ENCODE assay signal across 9 mouse cellular contexts in genomic region chr19:57325748-57326300, GRCm38 (mm10). TPM values are rescaled to one million over a fixed set of nuclear protein-coding genes. Genes with fewer than 3 reads are reported as not detected.
DNase-seq lines count a peak whose midpoint lies in the region; ATAC-seq and TF ChIP-seq lines count a peak whose summit lies in the region.
"Had no signal": no experiment of that assay in that cellular context is flagged by ENCODE, and none has a peak within 500 bp of the region (broad histone marks: within the 10 kb centered on the region; RNA-seq: fewer than 3 reads in every experiment).

No protein-coding gene starts in this region.

- H3K4me1 ChIP-seq in intestine, postnatal 0 days (replicated peaks; ENCODE audit: control insufficient read depth, insufficient read depth, low read length): 0 out of 2 replicates have a peak, but pooled peaks cover 4% of the 10 kb centered on the region
- H3K4me1 ChIP-seq in intestine, embryonic 16.5 days (ENCODE audit: control insufficient read depth, insufficient read depth, low read length): no peaks in the 10 kb centered on the region
- no peaks in the 10 kb centered on the region; the same call in none of the 2 replicates for H3K4me1 ChIP-seq in cerebellum, adult 2 months (ENCODE audit: control insufficient read depth, insufficient read depth, low read length)
- no peaks in the 10 kb centered on the region for H3K4me1 ChIP-seq in midbrain, embryonic 14.5 days (ENCODE audit: control insufficient read depth, insufficient read depth, low read length)
- no peaks in the 10 kb centered on the region for H3K4me1 ChIP-seq in stomach, postnatal 0 days (replicated peaks; ENCODE audit: control insufficient read depth, insufficient read depth)
- H3K4me1 ChIP-seq: embryonic facial prominence, embryonic 12.5 days had no signal

- no peak overlapping the region for H3K4me3 ChIP-seq in intestine, postnatal 0 days (ENCODE audit: low read depth, low read length)
- no peak overlapping the region for H3K4me3 ChIP-seq in intestine, embryonic 16.5 days (ENCODE audit: low read length)
- no peak overlapping the region for H3K4me3 ChIP-seq in cerebellum, adult 2 months (replicated peaks; ENCODE audit: insufficient read depth, low read depth, low read length)
- H3K4me3 ChIP-seq in midbrain, embryonic 14.5 days (replicated peaks; ENCODE audit: low read depth, low read length): no peak overlapping the region
- H3K4me3 ChIP-seq in stomach, postnatal 0 days (ENCODE audit: low read depth, low read length): no peak overlapping the region
- H3K4me3 ChIP-seq: embryonic facial prominence, embryonic 12.5 days had no signal

- TF ChIP-seq POLR2A in cerebellum, adult 2 months (IDR thresholded peaks at IDR 0.05; ENCODE audit: borderline replicate concordance, insufficient read depth, low read length): no peak

- no peak for TF ChIP-seq EP300 in stomach, postnatal 0 days (optimal IDR thresholded peaks at IDR 0.05)

- no peak overlapping the region for H3K27ac ChIP-seq in intestine, postnatal 0 days (ENCODE audit: low read depth, low read length)
- H3K27ac ChIP-seq in intestine, embryonic 16.5 days (ENCODE audit: low read length): no peak overlapping the region
- H3K27ac ChIP-seq in cerebellum, adult 2 months (ENCODE audit: insufficient read depth, low read length): no peak overlapping the region
- H3K27ac ChIP-seq in midbrain, embryonic 14.5 days (replicated peaks; ENCODE audit: low read depth, low read length): no peak overlapping the region
- H3K27ac ChIP-seq in stomach, postnatal 0 days (replicated peaks): no peak overlapping the region
- H3K27ac ChIP-seq: embryonic facial prominence, embryonic 12.5 days had no signal

- no peak for ATAC-seq in intestine, postnatal 0 days
- ATAC-seq in intestine, embryonic 16.5 days: no peak
- no peak for ATAC-seq in midbrain, embryonic 14.5 days (ENCODE audit: low FRiP score, low TSS enrichment)
- no peak for ATAC-seq in stomach, postnatal 0 days (ENCODE audit: low FRiP score, low TSS enrichment)

- no peaks in the 10 kb centered on the region for H3K27me3 ChIP-seq in intestine, postnatal 0 days (replicated peaks; ENCODE audit: control insufficient read depth, insufficient read depth, low read length)
- H3K27me3 ChIP-seq in intestine, embryonic 16.5 days (replicated peaks; ENCODE audit: control insufficient read depth, insufficient read depth, low read length): no peaks in the 10 kb centered on the region
- no peaks in the 10 kb centered on the region for H3K27me3 ChIP-seq in cerebellum, adult 2 months (ENCODE audit: control insufficient read depth, insufficient read depth, low read length)
- no peaks in the 10 kb centered on the region for H3K27me3 ChIP-seq in midbrain, embryonic 14.5 days (ENCODE audit: control insufficient read depth, insufficient read depth, low read length)
- no peaks in the 10 kb centered on the region for H3K27me3 ChIP-seq in stomach, postnatal 0 days (ENCODE audit: control insufficient read depth, insufficient read depth, low read length)
- H3K27me3 ChIP-seq: embryonic facial prominence, embryonic 12.5 days had no signal

- H3K9me3 ChIP-seq in intestine, postnatal 0 days (ENCODE audit: control insufficient read depth): no peaks in the 10 kb centered on the region
- H3K9me3 ChIP-seq in intestine, embryonic 16.5 days (ENCODE audit: control insufficient read depth, low read length): no peaks in the 10 kb centered on the region
- no peaks in the 10 kb centered on the region for H3K9me3 ChIP-seq in midbrain, embryonic 14.5 days (ENCODE audit: control insufficient read depth, low read length)
- H3K9me3 ChIP-seq in stomach, postnatal 0 days (ENCODE audit: control insufficient read depth, low read length): no peaks in the 10 kb centered on the region
- H3K9me3 ChIP-seq: embryonic facial prominence, embryonic 12.5 days had no signal

- peak; percentile 90 for TF ChIP-seq CTCF in intestine, postnatal 0 days (IDR thresholded peaks at IDR 0.05; ENCODE audit: low read depth)
- peak; percentile 72 for TF ChIP-seq CTCF in cerebellum, adult 2 months (IDR thresholded peaks at IDR 0.05; ENCODE audit: borderline replicate concordance, insufficient read depth, low read depth, low read length)
- peak; percentile 86 for TF ChIP-seq CTCF in stomach, postnatal 0 days (IDR thresholded peaks at IDR 0.05; ENCODE audit: low read depth)

- H3K9ac ChIP-seq in intestine, postnatal 0 days (ENCODE audit: low read depth, low read length): no peak overlapping the region
- H3K9ac ChIP-seq in intestine, embryonic 16.5 days (ENCODE audit: low read depth, low read length): no peak overlapping the region
- H3K9ac ChIP-seq in midbrain, embryonic 14.5 days (replicated peaks; ENCODE audit: low read length): no peak overlapping the region
- H3K9ac ChIP-seq in stomach, postnatal 0 days (ENCODE audit: low read length): no peak overlapping the region
- H3K9ac ChIP-seq: embryonic facial prominence, embryonic 12.5 days had no signal

- 27% methylated on average over 7 of the region's 7 CpGs for WGBS in intestine, postnatal 0 days
- 29% methylated on average over 7 of the region's 7 CpGs for WGBS in intestine, embryonic 16.5 days
- WGBS in cerebellum, adult 2 months: 23% methylated on average over 7 of the region's 7 CpGs
- 35% methylated on average over 7 of the region's 7 CpGs for WGBS in midbrain, embryonic 14.5 days
- 18% methylated on average over 7 of the region's 7 CpGs for WGBS in stomach, postnatal 0 days

- no peak overlapping the region for H3K4me2 ChIP-seq in intestine, postnatal 0 days (replicated peaks; ENCODE audit: low read depth)
- H3K4me2 ChIP-seq in intestine, embryonic 16.5 days (ENCODE audit: low read depth, low read length): no peak overlapping the region
- H3K4me2 ChIP-seq in midbrain, embryonic 14.5 days (ENCODE audit: low read length): no peak overlapping the region
- H3K4me2 ChIP-seq in stomach, postnatal 0 days (replicated peaks; ENCODE audit: low read depth): no peak overlapping the region
- H3K4me2 ChIP-seq: embryonic facial prominence, embryonic 12.5 days had no signal

- DNase-seq in Muller cell, postnatal 12 days (ENCODE audit: inconsistent ontology term): peak; percentile 26
- peak; percentile 74 to 81 for DNase-seq in cerebellum, adult 2 months
- DNase-seq in gastrocnemius, postnatal 10 days: peak; percentile 78
- peak; percentile 83 to 85 for DNase-seq in layer of hippocampus, postnatal 10 days (ENCODE audit: low spot score in 2 of 2)
- DNase-seq in midbrain, embryonic 14.5 days: peak; percentile 87
- DNase-seq in stomach, postnatal 0 days (ENCODE audit: low spot score): peak; percentile 76

- no peaks in the 10 kb centered on the region for H3K36me3 ChIP-seq in intestine, postnatal 0 days (ENCODE audit: control insufficient read depth, insufficient read depth)
- no peaks in the 10 kb centered on the region for H3K36me3 ChIP-seq in intestine, embryonic 16.5 days (ENCODE audit: control insufficient read depth, insufficient read depth, low read length)
- H3K36me3 ChIP-seq in midbrain, embryonic 14.5 days (ENCODE audit: control insufficient read depth, insufficient read depth, low read length): no peaks in the 10 kb centered on the region
- no peaks in the 10 kb centered on the region for H3K36me3 ChIP-seq in stomach, postnatal 0 days (ENCODE audit: control insufficient read depth, insufficient read depth, low read length)
- H3K36me3 ChIP-seq: embryonic facial prominence, embryonic 12.5 days had no signal

RNA-seq across cellular contexts. Expression of gene Ablim1, which starts 11.1 kb away (rescaled TPM):
- polyA plus RNA-seq in intestine, postnatal 0 days (2015; fragmentation: Nextera tagmentation; extraction: Ambion mirVana): 24.4 and 28.7 TPM in 2 replicates
- 29.2 and 32.0 TPM in 2 replicates for polyA plus RNA-seq in intestine, embryonic 16.5 days (2015; fragmentation: Nextera tagmentation; extraction: Ambion mirVana)
- 110 and 130 TPM in 2 replicates for polyA plus RNA-seq in cerebellum, adult 2 months (2012; rRNA removed)
- 10 to 100 TPM; 42.8 to 52.0 TPM for total RNA-seq in gastrocnemius, postnatal 10 days (2021)
- 10 to 100 TPM; 81.9 to 87.6 TPM for total RNA-seq in layer of hippocampus, postnatal 10 days (2021)
- polyA plus RNA-seq in midbrain, embryonic 14.5 days (2014; fragmentation: Nextera tagmentation; extraction: Ambion mirVana): 44.4 and 52.8 TPM in 2 replicates
- 61.8 and 62.0 TPM in 2 replicates for polyA plus RNA-seq in stomach, postnatal 0 days (2015; fragmentation: Nextera tagmentation; extraction: Ambion mirVana)

RNA-seq across cellular contexts. Expression of gene Fam160b1, which starts 34.7 kb away (rescaled TPM):
- 13.9 and 14.9 TPM in 2 replicates for polyA plus RNA-seq in intestine, postnatal 0 days (2015; fragmentation: Nextera tagmentation; extraction: Ambion mirVana)
- polyA plus RNA-seq in intestine, embryonic 16.5 days (2015; fragmentation: Nextera tagmentation; extraction: Ambion mirVana): 9.9 and 11.8 TPM in 2 replicates
- polyA plus RNA-seq in cerebellum, adult 2 months (2012; rRNA removed): 18.9 and 20.5 TPM in 2 replicates
- total RNA-seq in gastrocnemius, postnatal 10 days (2021): 10 to 100 TPM in 1 of 2 experiments, 1 to 10 TPM in 1; 9.6 to 12.8 TPM
- total RNA-seq in layer of hippocampus, postnatal 10 days (2021): 10 to 100 TPM; 21.5 to 23.1 TPM
- polyA plus RNA-seq in midbrain, embryonic 14.5 days (2014; fragmentation: Nextera tagmentation; extraction: Ambion mirVana): 16.2 and 18.6 TPM in 2 replicates
- 7.6 and 8.3 TPM in 2 replicates for polyA plus RNA-seq in stomach, postnatal 0 days (2015; fragmentation: Nextera tagmentation; extraction: Ambion mirVana)

Comparison
In these comparisons a context has a peak if more than half of its experiments do, and no peak if none do; other contexts are left out.
1. DNase-seq: peak in every context shown above with its lines; median percentile 87 in midbrain, embryonic 14.5 days; 84 in layer of hippocampus, postnatal 10 days; 78 in gastrocnemius, postnatal 10 days; 78 in cerebellum, adult 2 months; 76 in stomach, postnatal 0 days; 26 in Muller cell, postnatal 12 days.